Mouse (Mus musculus) WW6 (cell line): ENCODE results near the gene Itga5.

Experiments used
- DNase-seq: peaks from one replicate; pipeline ENCODE4 v3.0.0-alpha.2; 2013; ENCODE audit warnings: low read depth, low spot score

The Itga5 gene

GRCm38 (mm10) chr15:103295851-103296250 lies 70.7 kb downstream of the Itga5 start:
- no peak for DNase-seq

- no peak for DNase-seq
Observed at GRCm38 (mm10) chr15:103294649-103295048, 71.9 kb downstream of the Itga5 start.
